ENCODE assay signal across 18 mouse cellular contexts in genomic region chr1:189079451-189080410, GRCm38 (mm10).
A peak's percentile ranks its signal among the peaks of the same experiment; 100 is the strongest.
DNase-seq lines count a peak whose midpoint lies in the region; ATAC-seq lines count a peak whose summit lies in the region.
"Had no signal": no experiment of that assay in that cellular context is flagged by ENCODE, and none has a peak within 500 bp of the region (broad histone marks: within the 10 kb centered on the region; RNA-seq: fewer than 3 reads in every experiment).

No protein-coding gene starts in this region.

- no peak overlapping the region for H3K9ac ChIP-seq in heart, embryonic 12.5 days
- no peak overlapping the region for H3K9ac ChIP-seq in midbrain, embryonic 11.5 days (ENCODE audit: low read length)
- no peak overlapping the region for H3K9ac ChIP-seq in forebrain, embryonic 14.5 days (ENCODE audit: low read length)

- H3K36me3 ChIP-seq in heart, embryonic 12.5 days: no peaks in the 10 kb centered on the region
- H3K36me3 ChIP-seq in midbrain, embryonic 11.5 days (ENCODE audit: control insufficient read depth, insufficient read depth, low read length): no peaks in the 10 kb centered on the region
- H3K36me3 ChIP-seq in midbrain, embryonic 10.5 days: no peaks in the 10 kb centered on the region
- no peaks in the 10 kb centered on the region for H3K36me3 ChIP-seq in forebrain, embryonic 14.5 days (ENCODE audit: control insufficient read depth, insufficient read depth, low read length)
- no peaks in the 10 kb centered on the region for H3K36me3 ChIP-seq in splenic B cell, adult 2 months (ENCODE audit: control insufficient read depth, insufficient read depth, low read length, poor library complexity, severe bottlenecking)
- H3K36me3 ChIP-seq: embryonic facial prominence, embryonic 10.5 days; G1E had no signal

- H3K4me1 ChIP-seq in heart, embryonic 12.5 days (replicated peaks): peaks cover 9% of the 10 kb centered on the region
- H3K4me1 ChIP-seq in midbrain, embryonic 11.5 days (ENCODE audit: control insufficient read depth, insufficient read depth, low read length): no peaks in the 10 kb centered on the region
- peaks cover 12% of the 10 kb centered on the region for H3K4me1 ChIP-seq in midbrain, embryonic 10.5 days
- no peaks in the 10 kb centered on the region for H3K4me1 ChIP-seq in forebrain, embryonic 14.5 days (ENCODE audit: control insufficient read depth, insufficient read depth, low read length)

- WGBS in heart, embryonic 12.5 days: 75% methylated on average over 11 of the region's 11 CpGs
- 68% methylated on average over 11 of the region's 11 CpGs for whole genome bisulfite sequencing in midbrain, embryonic 11.5 days
- 78% methylated on average over 11 of the region's 11 CpGs for WGBS in midbrain, embryonic 10.5 days
- 72% methylated on average over 11 of the region's 11 CpGs for WGBS in forebrain, embryonic 14.5 days

- H3K27me3 ChIP-seq in heart, embryonic 12.5 days (replicated peaks): no peaks in the 10 kb centered on the region
- H3K27me3 ChIP-seq in midbrain, embryonic 11.5 days (ENCODE audit: control insufficient read depth, insufficient read depth, low read length): no peaks in the 10 kb centered on the region
- no peaks in the 10 kb centered on the region for H3K27me3 ChIP-seq in midbrain, embryonic 10.5 days (ENCODE audit: low read depth, poor library complexity, severe bottlenecking)
- H3K27me3 ChIP-seq in forebrain, embryonic 14.5 days (replicated peaks; ENCODE audit: control insufficient read depth, insufficient read depth, low read length): no peaks in the 10 kb centered on the region
- no peaks in the 10 kb centered on the region; the same call in 1 of the 2 replicates for H3K27me3 ChIP-seq in splenic B cell, adult 2 months (ENCODE audit: control insufficient read depth, insufficient read depth, low read length, poor library complexity, severe bottlenecking)

- peaks cover 10% of the 10 kb centered on the region for H3K9me3 ChIP-seq in heart, embryonic 12.5 days (replicated peaks)
- H3K9me3 ChIP-seq in midbrain, embryonic 11.5 days (ENCODE audit: control insufficient read depth, low read length): no peaks in the 10 kb centered on the region
- peaks cover 10% of the 10 kb centered on the region; the same call in 1 of the 2 replicates for H3K9me3 ChIP-seq in midbrain, embryonic 10.5 days (replicated peaks)
- H3K9me3 ChIP-seq in forebrain, embryonic 14.5 days (replicated peaks; ENCODE audit: control insufficient read depth, low read length): peaks cover 3% of the 10 kb centered on the region; the same call in 1 of the 2 replicates
- H3K9me3 ChIP-seq: embryonic facial prominence, embryonic 10.5 days had no signal

- H3K4me3 ChIP-seq in heart, embryonic 12.5 days: no peak overlapping the region
- no peak overlapping the region for H3K4me3 ChIP-seq in midbrain, embryonic 11.5 days (ENCODE audit: low read depth, low read length)
- H3K4me3 ChIP-seq in midbrain, embryonic 10.5 days: no peak overlapping the region
- H3K4me3 ChIP-seq in forebrain, embryonic 14.5 days (ENCODE audit: low read depth, low read length): no peak overlapping the region
- H3K4me3 ChIP-seq: embryonic facial prominence, embryonic 10.5 days; erythroblast, embryonic 14.5 days; gastrocnemius, adult 2 months had no signal

- H3K4me2 ChIP-seq in heart, embryonic 12.5 days: no peak overlapping the region
- H3K4me2 ChIP-seq in midbrain, embryonic 11.5 days: no peak overlapping the region
- H3K4me2 ChIP-seq in forebrain, embryonic 14.5 days (ENCODE audit: low read length): no peak overlapping the region

- DNase-seq in heart, adult 11 months: peak; percentile 66
- no peak for DNase-seq in midbrain, embryonic 11.5 days (ENCODE audit: low spot score, missing footprints)
- DNase-seq in midbrain, embryonic 10.5 days (ENCODE audit: low spot score): no peak
- peak; percentile 80 for DNase-seq in forebrain, embryonic 14.5 days (ENCODE audit: low spot score)
- peak; percentile 62 for DNase-seq in splenic B cell, adult 2 months (ENCODE audit: low read depth, low spot score)
- no peak for DNase-seq in frontal cortex, adult 2 months (ENCODE audit: extremely low spot score in 1 of 2, low spot score in 1 of 2)
- DNase-seq: adrenal gland, adult 2 months; cerebellum, adult 9-11 months; gastrocnemius, adult 2 months; lung, adult 2 months had no signal

- ATAC-seq in heart, embryonic 12.5 days (ENCODE audit: insufficient number of reproducible peaks, low FRiP score): no peak
- ATAC-seq in midbrain, embryonic 11.5 days (ENCODE audit: low FRiP score): 0 out of 2 replicates have a peak, but pooled peaks have one; percentile 30
- ATAC-seq in forebrain, embryonic 14.5 days: peak; percentile 68; the same call in 1 of the 2 replicates
- ATAC-seq: inflammation-experienced regulatory T-cells, adult 6 months; midbrain, embryonic 16.5 days had no signal

- H3K27ac ChIP-seq in heart, embryonic 12.5 days (ENCODE audit: poor library complexity, severe bottlenecking): no peak overlapping the region
- H3K27ac ChIP-seq in midbrain, embryonic 11.5 days (ENCODE audit: low read depth, low read length): no peak overlapping the region
- no peak overlapping the region for H3K27ac ChIP-seq in midbrain, embryonic 10.5 days (replicated peaks)
- H3K27ac ChIP-seq in forebrain, embryonic 14.5 days (ENCODE audit: low read depth, low read length): no peak overlapping the region
- H3K27ac ChIP-seq: embryonic facial prominence, embryonic 10.5 days; gastrocnemius, adult 2 months; kidney, postnatal 0 days; stomach, postnatal 0 days had no signal

Comparison
In these comparisons a context has a peak if more than half of its experiments do, and no peak if none do; other contexts are left out.
1. DNase-seq: peak in heart, adult 11 months (single experiment), forebrain, embryonic 14.5 days (single experiment) and splenic B cell, adult 2 months (single experiment); none in midbrain, embryonic 11.5 days (single experiment), midbrain, embryonic 10.5 days (single experiment) and frontal cortex, adult 2 months (0 of 2).